17 mouse cellular contexts compared by ENCODE assay signal in the genomic region with DNA sequence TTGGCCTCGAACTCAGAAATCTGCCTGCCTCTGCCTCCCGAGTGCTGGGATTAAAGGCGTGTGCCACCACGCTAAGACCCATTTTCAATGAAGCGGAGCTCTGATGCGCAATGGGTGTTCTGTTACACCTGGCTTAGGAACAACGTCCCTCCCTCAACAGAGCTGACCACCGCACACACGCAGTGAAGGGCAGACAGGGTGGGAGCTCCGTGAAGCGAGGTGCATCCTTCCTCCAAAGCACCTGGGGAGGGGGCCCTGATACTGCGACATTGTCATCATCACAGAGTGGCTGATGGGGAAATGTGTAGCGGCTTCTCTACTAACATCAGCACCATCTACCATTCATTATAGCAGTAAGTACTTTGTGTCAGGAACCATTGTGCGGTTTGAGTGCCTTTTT. TPM values are rescaled to one million over a fixed set of nuclear protein-coding genes. Genes with fewer than 3 reads are reported as not detected.
"Had no signal": no experiment of that assay in that cellular context is flagged by ENCODE, and none has a peak within 500 bp of the region (broad histone marks: within the 10 kb centered on the region; RNA-seq: fewer than 3 reads in every experiment).

No protein-coding gene starts in this region.

- H3K4me1 ChIP-seq: liver, embryonic 12.5 days; liver, embryonic 15.5 days; lung, embryonic 15.5 days had no signal

- H3K9ac ChIP-seq: limb, embryonic 13.5 days; liver, embryonic 12.5 days; liver, embryonic 15.5 days; lung, embryonic 15.5 days; midbrain, embryonic 13.5 days; neural tube, embryonic 13.5 days had no signal

- H3K36me3 ChIP-seq: limb, embryonic 10.5 days; limb, embryonic 13.5 days; liver, embryonic 12.5 days; liver, embryonic 15.5 days; lung, embryonic 15.5 days; midbrain, embryonic 10.5 days; neural tube, embryonic 13.5 days had no signal

- DNase-seq: liver; lung, adult 18-20 months; thymus, adult 18-20 months; thymus, postnatal 36 days had no signal

- ATAC-seq: liver, embryonic 12.5 days; midbrain, embryonic 13.5 days; midbrain, embryonic 16.5 days had no signal

- H3K4me2 ChIP-seq: limb, embryonic 13.5 days; liver, embryonic 12.5 days; liver, embryonic 15.5 days; midbrain, embryonic 13.5 days; neural tube, embryonic 13.5 days had no signal

- H3K9me3 ChIP-seq: limb, embryonic 10.5 days; limb, embryonic 13.5 days; liver, embryonic 12.5 days; liver, embryonic 15.5 days; lung, embryonic 15.5 days; megakaryocyte, embryonic 14.5 days; midbrain, embryonic 10.5 days; midbrain, embryonic 13.5 days; neural tube, embryonic 13.5 days had no signal

- H3K27ac ChIP-seq: limb, embryonic 10.5 days; limb, embryonic 13.5 days; liver, embryonic 12.5 days; liver, embryonic 15.5 days; lung, embryonic 15.5 days; midbrain, embryonic 10.5 days; midbrain, embryonic 13.5 days; neural tube, embryonic 13.5 days had no signal

- H3K27me3 ChIP-seq: limb, embryonic 13.5 days; lung, embryonic 15.5 days; midbrain, embryonic 13.5 days; neural tube, embryonic 13.5 days had no signal

- H3K4me3 ChIP-seq: limb, embryonic 10.5 days; limb, embryonic 13.5 days; liver, embryonic 12.5 days; liver, embryonic 15.5 days; lung, embryonic 15.5 days; megakaryocyte, embryonic 14.5 days; midbrain, embryonic 10.5 days; midbrain, embryonic 13.5 days; myocyte; neural tube, embryonic 13.5 days had no signal

RNA-seq across cellular contexts. Expression of gene Efr3b, which starts 15.2 kb away (rescaled TPM):
- total RNA-seq: monocyte, adult 5-6 weeks; neutrophil, adult 5-6 weeks had no signal
